Mouse (Mus musculus) layer of hippocampus, adult 18-20 months (tissue): Measurements from ENCODE around the gene Gnai2. TPM values are rescaled to one million over a fixed set of nuclear protein-coding genes. Genes with fewer than 3 reads are reported as not detected.
"Not testable (repeated sequence)": the region's sequence is repeated elsewhere in the genome, so short reads cannot be mapped to it uniquely, and the experiment has no call there.

Experiments used
- DNase-seq, 2 experiments: peaks; one replicate each; pipeline ENCODE4 v3.0.0; 2022; ENCODE audit warnings: low spot score in 2 of 2
- total RNA-seq, 2 experiments: library from RNA; stranded (reverse); gene quantifications; 2 replicates each; pipeline ENCODE4 v1.2.3; 2021

Gnai2 gene
- total RNA-seq, 2 experiments from 2014 or later: 228 to 231 TPM

- no peak for DNase-seq
These were observed 44.5 kb downstream of the Gnai2 start for GRCm38 (mm10) chr9:107590773-107591060.

- DNase-seq: no peak
These were observed 45.0 kb downstream of the Gnai2 start for GRCm38 (mm10) chr9:107590058-107590772.

GRCm38 (mm10) chr9:107587833-107588639 is 47.1 kb downstream of the Gnai2 start:
- no peak for DNase-seq

- DNase-seq: peak; percentile 97 to 99
These were observed 48.0 kb downstream of the Gnai2 start, which contains the start of gene Ifrd2 for GRCm38 (mm10) chr9:107586974-107587832. Gene Ifrd2 (plus strand): TSS chr9:107587642.

- DNase-seq: no peak
These were observed 48.7 kb downstream of the Gnai2 start for GRCm38 (mm10) chr9:107586504-107586903.

- DNase-seq: no peak
These were observed 52.0 kb downstream of the Gnai2 start for GRCm38 (mm10) chr9:107583174-107583573.

- no peak for DNase-seq
These were observed 52.6 kb downstream of the Gnai2 start for GRCm38 (mm10) chr9:107582509-107583062.

- no peak for DNase-seq
These were observed 53.6 kb downstream of the Gnai2 start for GRCm38 (mm10) chr9:107581584-107581983.

GRCm38 (mm10) chr9:107580501-107581317 is 54.5 kb downstream of the Gnai2 start, which contains the start of gene Hyal3:
Gene Hyal3 (plus strand): TSS chr9:107580818.
- DNase-seq: peak; percentile 88 to 93

GRCm38 (mm10) chr9:107579023-107579900 is 55.9 kb downstream of the Gnai2 start:
- peak in 1 of 2 experiments; percentile 72 for DNase-seq

- DNase-seq: no peak
These were observed 56.6 kb downstream of the Gnai2 start, which contains the start of gene Naa80 for GRCm38 (mm10) chr9:107578587-107578986. Gene Naa80 (plus strand): TSS chr9:107578887.

- DNase-seq: no peak
These were observed 57.3 kb downstream of the Gnai2 start for GRCm38 (mm10) chr9:107577871-107578270.

- DNase-seq: peak in 1 of 2 experiments; percentile 49
These were observed 58.6 kb downstream of the Gnai2 start, which contains the start of gene Hyal1 for GRCm38 (mm10) chr9:107576357-107577107. Gene Hyal1 (plus strand): TSS chr9:107576927.

GRCm38 (mm10) chr9:107575579-107576356 is 59.4 kb downstream of the Gnai2 start:
- DNase-seq: no peak

- DNase-seq: not testable (repeated sequence)
These were observed 61.4 kb downstream of the Gnai2 start for GRCm38 (mm10) chr9:107573774-107574173.

GRCm38 (mm10) chr9:107572327-107572662 is 62.9 kb downstream of the Gnai2 start:
- DNase-seq: no peak

- DNase-seq: no peak
These were observed 63.4 kb downstream of the Gnai2 start for GRCm38 (mm10) chr9:107571534-107572326.
